Mouse (Mus musculus) heart, postnatal 14 days (tissue): ENCODE data around the gene Dohh. TPM values are rescaled to one million over a fixed set of nuclear protein-coding genes. Genes with fewer than 3 reads are reported as not detected.

Source experiments
- microRNA-seq, 2 experiments: library from miRNA; unstranded; fragments of <30 nt; microRNA quantifications; one replicate each; pipeline ENCODE4 v1.2.0; 2021 to 2022
- total RNA-seq, 2 experiments: library from RNA; stranded (reverse); gene quantifications; 2 replicates each; pipeline ENCODE4 v1.2.3; 2021

Dohh gene
- total RNA-seq, 2 experiments from 2014 or later = 47.6 to 55.3 TPM

Small RNA genes lying within 50 kb of the gene (microRNA-seq; reads per million reads assigned to microRNA genes)
- 0.27 to 0.36 reads per million in 2 experiments for gene Mir1191b
- 0.27 to 2.3 reads per million in 2 experiments for gene Mir6913

Other genes with a start within 250 kb of the Dohh start
- 10 to 100 TPM; 40.8 to 43.2 TPM for gene Zbtb7a, start 249.2 kb upstream of the Dohh start, total RNA-seq
- 10 to 100 TPM; 15.2 to 18.3 TPM for gene Pias4, start 216.5 kb upstream of the Dohh start, total RNA-seq
- gene Eef2, start 207.8 kb upstream of the Dohh start, total RNA-seq = 1,000 to 10,000 TPM; 1,113 to 1,165 TPM
- gene Dapk3, start 201.4 kb upstream of the Dohh start, total RNA-seq = 10 to 100 TPM; 28.4 to 29.2 TPM
- not detected for gene 4930442H23Rik, start 200.6 kb upstream of the Dohh start, total RNA-seq
- 1 to 10 TPM; 3.6 to 9.8 TPM for gene Nmrk2, start 182.4 kb upstream of the Dohh start, total RNA-seq
- under 1 TPM; 0.12 TPM for gene Atcay, start 153.6 kb upstream of the Dohh start, total RNA-seq
- 1 to 10 TPM; 2.7 to 3.4 TPM for gene Zfr2, start 151.3 kb upstream of the Dohh start, total RNA-seq
- gene Matk, start 131.5 kb upstream of the Dohh start, total RNA-seq = under 1 TPM; 0.26 to 0.51 TPM
- 10 to 100 TPM; 83.0 to 96.2 TPM for gene Mrpl54, start 117.5 kb upstream of the Dohh start, total RNA-seq
- gene Apba3, start 117.5 kb upstream of the Dohh start, total RNA-seq = 10 to 100 TPM; 85.5 to 97.2 TPM
- gene Tjp3, start 92.8 kb upstream of the Dohh start, total RNA-seq = under 1 TPM; 0.14 to 0.34 TPM
- gene Pip5k1c, start 91.5 kb upstream of the Dohh start, total RNA-seq = 10 to 100 TPM; 34.8 to 36.7 TPM
- 10 to 100 TPM; 15.6 to 17.8 TPM for gene Cactin, start 63.3 kb upstream of the Dohh start, total RNA-seq
- 1 to 10 TPM; 5.3 to 7.9 TPM for gene Tbxa2r, start 55.7 kb upstream of the Dohh start, total RNA-seq
- gene Gipc3, start 41.2 kb upstream of the Dohh start, total RNA-seq = 1 to 10 TPM; 5.2 to 5.5 TPM
- gene Hmg20b, start 33.9 kb upstream of the Dohh start, total RNA-seq = 10 to 100 TPM; 74.0 to 82.9 TPM
- 10 to 100 TPM; 11.7 to 14.3 TPM for gene Mfsd12, start 26.9 kb upstream of the Dohh start, total RNA-seq
- 1 to 10 TPM; 1.2 to 1.3 TPM for gene 4930404N11Rik, start 18.6 kb upstream of the Dohh start, total RNA-seq
- gene Fzr1, start 5.9 kb upstream of the Dohh start, total RNA-seq = 10 to 100 TPM; 30.5 to 32.7 TPM
- gene Gm48551, start within 50 bp of the Dohh start, total RNA-seq = under 1 TPM; 0.51 to 0.84 TPM
- under 1 TPM; 0.65 to 0.83 TPM for gene Gm48552, start 4.6 kb downstream of the Dohh start, total RNA-seq
- 1 to 10 TPM; 1.9 to 2.0 TPM for gene Smim24, start 8.6 kb downstream of the Dohh start, total RNA-seq
- 100 to 1,000 TPM; 133 TPM for gene Nfic, start 71.2 kb downstream of the Dohh start, total RNA-seq
- under 1 TPM; 0.15 to 0.19 TPM for gene Celf5, start 98.3 kb downstream of the Dohh start, total RNA-seq
- 10 to 100 TPM; 55.4 to 62.0 TPM for gene Ncln, start 112.0 kb downstream of the Dohh start, total RNA-seq
- 1 to 10 TPM in 1 of 2 experiments, under 1 TPM in 1; 0.96 to 1.2 TPM for gene S1pr4, start 115.7 kb downstream of the Dohh start, total RNA-seq
- gene Gna15, start 139.8 kb downstream of the Dohh start, total RNA-seq = under 1 TPM; 0.73 to 0.76 TPM
- 10 to 100 TPM; 50.6 to 51.6 TPM for gene Gna11, start 160.8 kb downstream of the Dohh start, total RNA-seq
- 100 to 1,000 TPM; 900 to 948 TPM for gene Aes, start 175.1 kb downstream of the Dohh start, total RNA-seq
- 10 to 100 TPM in 1 of 2 experiments, 1 to 10 TPM in 1; 9.4 to 11.2 TPM for gene Tle2, start 190.1 kb downstream of the Dohh start, total RNA-seq
- 10 to 100 TPM in 1 of 2 experiments, 1 to 10 TPM in 1; 8.0 to 10.2 TPM for gene Tle6, start 216.6 kb downstream of the Dohh start, total RNA-seq
- gene BC025920, start 221.8 kb downstream of the Dohh start, total RNA-seq = 1 to 10 TPM; 1.8 to 2.2 TPM
- gene Sirt6, start 243.4 kb downstream of the Dohh start, total RNA-seq = 10 to 100 TPM; 10.7 to 11.0 TPM
- 10 to 100 TPM in 1 of 2 experiments, 1 to 10 TPM in 1; 9.4 to 10.9 TPM for gene Ankrd24, start 244.1 kb downstream of the Dohh start, total RNA-seq